ENCODE assay signal across 8 mouse cellular contexts in genomic region chr12:38843801-38844295, GRCm38 (mm10).
DNase-seq lines count a peak whose midpoint lies in the region; ATAC-seq lines count a peak whose summit lies in the region.

No protein-coding gene starts in this region.

- H3K27me3 ChIP-seq in hindbrain, embryonic 11.5 days (ENCODE audit: control insufficient read depth, insufficient read depth, low read length) = no peaks in the 10 kb centered on the region

- H3K27ac ChIP-seq in hindbrain, embryonic 11.5 days (ENCODE audit: low read depth, low read length) = no peak overlapping the region
- peak overlapping the region; percentile 38 for H3K27ac ChIP-seq in macrophage

- no peaks in the 10 kb centered on the region for H3K4me1 ChIP-seq in hindbrain, embryonic 11.5 days (replicated peaks; ENCODE audit: control insufficient read depth, insufficient read depth, low read length)

- peak; percentile 95 for DNase-seq in 3T3-L1 (ENCODE audit: low read depth, low spot score)
- DNase-seq in embryo, embryonic 11 days = peak; percentile 86
- DNase-seq in hindbrain, embryonic 11.5 days (ENCODE audit: low spot score) = peak; percentile 70
- no peak for DNase-seq in left cerebral cortex, postnatal 10 days (ENCODE audit: extremely low spot score in 1 of 2, low spot score in 2 of 2)
- no peak for DNase-seq in left cerebral cortex, adult 11 months (ENCODE audit: low spot score)
- no peak for DNase-seq in frontal cortex, postnatal 14 days (ENCODE audit: low spot score in 2 of 2)
- DNase-seq in MN1 (ENCODE audit: low spot score) = no peak

- no peak overlapping the region for H3K9ac ChIP-seq in hindbrain, embryonic 11.5 days (ENCODE audit: low read depth, low read length)

- H3K79me2 ChIP-seq in macrophage (ENCODE audit: inconsistent target) = no peaks in the 10 kb centered on the region

- H3K4me2 ChIP-seq in hindbrain, embryonic 11.5 days (replicated peaks; ENCODE audit: low read depth, low read length) = no peak overlapping the region

- H3K4me3 ChIP-seq in hindbrain, embryonic 11.5 days (ENCODE audit: low read depth, low read length) = no peak overlapping the region
- H3K4me3 ChIP-seq in macrophage (ENCODE audit: inconsistent target) = no peak overlapping the region

- no peaks in the 10 kb centered on the region for H3K36me3 ChIP-seq in hindbrain, embryonic 11.5 days (ENCODE audit: control insufficient read depth, insufficient read depth, low read length)
- H3K36me3 ChIP-seq in macrophage (ENCODE audit: inconsistent target) = no peaks in the 10 kb centered on the region

- intact Hi-C loops in left cerebral cortex, postnatal 10 days (cut with DNase I) = no loop called here

- no peaks in the 10 kb centered on the region for H3K9me3 ChIP-seq in hindbrain, embryonic 11.5 days (ENCODE audit: control insufficient read depth, low read length)

- peak; percentile 97 for ATAC-seq in hindbrain, embryonic 11.5 days (ENCODE audit: low FRiP score)

- 3% methylated on average over 1 of the region's 1 CpGs for WGBS in hindbrain, embryonic 11.5 days
- WGBS in macrophage (ENCODE audit: missing documents) = 88% methylated on average over 1 of the region's 1 CpGs

Comparison
In these comparisons a context has a peak if more than half of its experiments do, and no peak if none do; other contexts are left out.
1. DNase-seq: peak in 3T3-L1 (single experiment), embryo, embryonic 11 days (single experiment) and hindbrain, embryonic 11.5 days (single experiment); none in left cerebral cortex, postnatal 10 days (0 of 2), left cerebral cortex, adult 11 months (single experiment), frontal cortex, postnatal 14 days (0 of 2) and MN1 (single experiment).